Mouse (Mus musculus) ES-CJ7 (cell line): Measurements from ENCODE around the gene Scgb2b3.

Experiments
- DNase-seq: peaks from one replicate; pipeline ENCODE4 v3.0.0; 2011; ENCODE audit warnings: low read depth, low spot score

The Scgb2b3 gene

GRCm38 (mm10) chr7:31362022-31362560 is at the start of gene Scgb2b3:
Gene Scgb2b3, minus strand, starts transcription at chr7:31362072.
- no peak for DNase-seq

DNA sequence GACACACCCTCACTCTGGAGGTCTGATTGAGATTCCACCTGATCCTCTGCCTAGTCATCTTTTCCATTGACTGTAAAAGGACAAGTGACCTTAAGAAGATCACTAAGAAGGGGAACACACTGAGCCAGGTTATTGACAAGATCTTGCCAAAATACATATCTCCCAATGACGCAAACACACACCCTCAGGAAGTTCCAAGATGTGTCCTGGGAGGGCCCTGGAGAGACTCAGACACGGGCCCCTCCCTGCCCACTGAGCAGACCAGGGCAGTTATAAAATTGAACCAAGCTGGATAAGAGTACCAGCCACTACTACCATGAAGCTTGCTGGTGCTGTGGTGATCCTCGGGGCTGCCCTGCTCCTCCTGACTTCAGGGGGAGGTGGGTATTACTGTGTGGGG is 13.4 kb upstream of the Scgb2b3 start, which contains the start of gene Scgb1b3:
Gene Scgb1b3 (plus strand): TSS at position 301 of the 400 bp plus-strand sequence.
- no peak for DNase-seq
